Mouse (Mus musculus): ENCODE data around the gene Anxa3. TPM values are rescaled to one million over a fixed set of nuclear protein-coding genes. Genes with fewer than 3 reads are reported as not detected.

Gene Anxa3
- polyA plus RNA-seq, 1 experiment from 2014 or later, result 32.4 TPM

GRCm38 (mm10) chr5:96890367-96890766 lies 97.2 kb downstream of the Anxa3 start:
- Histone ChIP-seq H3K4me3 (no peak overlapping the region), H3K9me3 (no peaks in the 10 kb centered on the region), H3K27ac (no peak overlapping the region), H3K4me2 (replicated peaks) (no peak overlapping the region), H3K27me3 (replicated peaks) (no peaks in the 10 kb centered on the region), H3K9ac (no peak overlapping the region), H3K36me3 (no peaks in the 10 kb centered on the region), H3K4me1 (no peaks in the 10 kb centered on the region)
- WGBS, result 75% methylated on average over 5 of the region's 5 CpGs
- no peak for ATAC-seq (ENCODE audit: low FRiP score, low read depth)

Other genes starting within 250 kb of the Anxa3 start
- 10.8 and 11.2 TPM in 2 replicates for gene Bmp2k, start 204.3 kb downstream of the Anxa3 start, polyA plus RNA-seq (2016; fragmentation: Nextera tagmentation; extraction: Ambion mirVana)